Mouse (Mus musculus) heart, embryonic 12.5 days (tissue): ENCODE results near the gene Kera. TPM values are rescaled to one million over a fixed set of nuclear protein-coding genes. Genes with fewer than 3 reads are reported as not detected.

Experiments
- ATAC-seq: fragments of 200-750 bp; cut with Nextera tagmentation; 2 replicates; pipeline ENCODE4 v1.8.0; 2017; ENCODE audit warnings: moderate TSS enrichment, moderate library complexity; ENCODE audit not compliant: insufficient number of reproducible peaks, low FRiP score
- H3K27ac ChIP-seq: fragments of 300-500 bp; sonication (generic); 2 replicates; pipeline ENCODE4 v1.5.1; 2016; ENCODE audit warnings: mild to moderate bottlenecking, moderate library complexity; ENCODE audit not compliant: poor library complexity, severe bottlenecking
- H3K27me3 ChIP-seq: fragments of 300-500 bp; sonication (generic); replicated peaks from 2 replicates; pipeline ENCODE4 v1.6.1; 2016; ENCODE audit warnings: mild to moderate bottlenecking, moderate library complexity
- H3K36me3 ChIP-seq: fragments of 300-500 bp; sonication (generic); 2 replicates; pipeline ENCODE4 v1.6.1; 2016; ENCODE audit warnings: mild to moderate bottlenecking, moderate library complexity
- H3K4me1 ChIP-seq: fragments of 300-500 bp; sonication (generic); replicated peaks from 2 replicates; pipeline ENCODE4 v1.6.1; 2016; ENCODE audit warnings: mild to moderate bottlenecking
- H3K4me2 ChIP-seq: fragments of 300-500 bp; sonication (generic); 2 replicates; pipeline ENCODE4 v1.6.1; 2016; ENCODE audit warnings: mild to moderate bottlenecking, moderate library complexity
- H3K4me3 ChIP-seq: fragments of 300-500 bp; sonication (generic); 2 replicates; pipeline ENCODE4 v1.5.1; 2016; ENCODE audit warnings: mild to moderate bottlenecking
- H3K9ac ChIP-seq: fragments of 300-500 bp; sonication (generic); 2 replicates; pipeline ENCODE4 v1.6.1; 2016; ENCODE audit warnings: mild to moderate bottlenecking, moderate library complexity
- H3K9me3 ChIP-seq: fragments of 300-500 bp; sonication (generic); replicated peaks from 2 replicates; pipeline ENCODE4 v1.6.1; 2016; ENCODE audit warnings: mild to moderate bottlenecking, moderate library complexity
- WGBS: fragments of 180-500 bp; shearing (Covaris S2); methylation state at CpG from one replicate; pipeline ENCODE4 v1.1.7; 2016; 5-methylcytosine and 5-hydroxymethylcytosine counted together
- polyA plus RNA-seq: library from polyadenylated mRNA; unstranded; fragments of >200 nt; fragmentation: Nextera tagmentation; extraction: Ambion mirVana; gene quantifications from 2 replicates; pipeline ENCODE4 v1.2.1, GENCODE M21; 2016

Kera gene
- polyA plus RNA-seq, 1 experiment from 2014 or later, result 0.17 TPM

GRCm38 (mm10) chr10:97603256-97603655 is 3.4 kb upstream of the Kera start:
- Histone ChIP-seq H3K27ac (no peak overlapping the region), H3K9ac (no peak overlapping the region), H3K9me3 (no peaks in the 10 kb centered on the region), H3K4me2 (no peak overlapping the region), H3K27me3 (no peaks in the 10 kb centered on the region), H3K36me3 (no peaks in the 10 kb centered on the region), H3K4me3 (no peak overlapping the region), H3K4me1 (no peaks in the 10 kb centered on the region)
- no peak for ATAC-seq

- no peak overlapping the region for H3K4me2 ChIP-seq
- ATAC-seq, result no peak
- WGBS, result 81% methylated on average over 1 of the region's 1 CpGs
Measured at GRCm38 (mm10) chr10:97622328-97622727, 15.6 kb downstream of the Kera start.

GRCm38 (mm10) chr10:97624381-97624780 is 17.7 kb downstream of the Kera start:
- no peak overlapping the region for H3K27ac ChIP-seq
- ATAC-seq, result no peak
- no peak overlapping the region for H3K9ac ChIP-seq
- no peak overlapping the region for H3K4me2 ChIP-seq
- H3K36me3 ChIP-seq, result no peaks in the 10 kb centered on the region
- H3K9me3 ChIP-seq, result no peaks in the 10 kb centered on the region
- no peaks in the 10 kb centered on the region for H3K4me1 ChIP-seq
- 84% methylated on average over 2 of the region's 2 CpGs for WGBS
- no peak overlapping the region for H3K4me3 ChIP-seq
- H3K27me3 ChIP-seq, result no peaks in the 10 kb centered on the region

More at GRCm38 (mm10) chr10:97622328-97622727, 15.6 kb downstream of the Kera start:
- no peak overlapping the region for H3K27ac ChIP-seq
- no peaks in the 10 kb centered on the region for H3K27me3 ChIP-seq
- no peak overlapping the region for H3K4me3 ChIP-seq
- H3K36me3 ChIP-seq, result no peaks in the 10 kb centered on the region
- H3K9me3 ChIP-seq, result no peaks in the 10 kb centered on the region
- no peak overlapping the region for H3K9ac ChIP-seq
- H3K4me1 ChIP-seq, result no peaks in the 10 kb centered on the region

- no peak for ATAC-seq
- no peaks in the 10 kb centered on the region for H3K9me3 ChIP-seq
- no peaks in the 10 kb centered on the region for H3K36me3 ChIP-seq
- H3K4me3 ChIP-seq, result no peak overlapping the region
- no peaks in the 10 kb centered on the region for H3K27me3 ChIP-seq
- H3K4me1 ChIP-seq, result no peaks in the 10 kb centered on the region
- WGBS, result 52% methylated on average over 4 of the region's 4 CpGs
- H3K27ac ChIP-seq, result no peak overlapping the region
- H3K4me2 ChIP-seq, result no peak overlapping the region
- no peak overlapping the region for H3K9ac ChIP-seq
Measured at GRCm38 (mm10) chr10:97625116-97625515, 18.4 kb downstream of the Kera start.

GRCm38 (mm10) chr10:97626543-97626942 is 19.9 kb downstream of the Kera start:
- no peaks in the 10 kb centered on the region for H3K4me1 ChIP-seq
- H3K9me3 ChIP-seq, result no peaks in the 10 kb centered on the region
- no peaks in the 10 kb centered on the region for H3K36me3 ChIP-seq
- H3K27ac ChIP-seq, result no peak overlapping the region
- no peak overlapping the region for H3K4me3 ChIP-seq
- no peaks in the 10 kb centered on the region for H3K27me3 ChIP-seq
- no peak for ATAC-seq
- WGBS, result 69% methylated on average over 1 of the region's 1 CpGs
- no peak overlapping the region for H3K9ac ChIP-seq
- H3K4me2 ChIP-seq, result no peak overlapping the region

- ATAC-seq, result no peak
- Histone ChIP-seq H3K4me1 (no peaks in the 10 kb centered on the region), H3K4me2 (no peak overlapping the region), H3K4me3 (no peak overlapping the region), H3K27ac (no peak overlapping the region), H3K9me3 (no peaks in the 10 kb centered on the region), H3K27me3 (no peaks in the 10 kb centered on the region), H3K36me3 (no peaks in the 10 kb centered on the region), H3K9ac (no peak overlapping the region)
- 73% methylated on average over 3 of the region's 3 CpGs for WGBS
Measured at GRCm38 (mm10) chr10:97631061-97631460, 24.4 kb downstream of the Kera start.

GRCm38 (mm10) chr10:97641926-97642325 is 35.2 kb downstream of the Kera start:
- H3K36me3 ChIP-seq, result no peaks in the 10 kb centered on the region
- H3K27me3 ChIP-seq, result no peaks in the 10 kb centered on the region
- 77% methylated on average over 2 of the region's 2 CpGs for WGBS

GRCm38 (mm10) chr10:97643768-97644167 is 37.1 kb downstream of the Kera start, which contains the start of gene Epyc:
Gene Epyc, plus strand, starts transcription at chr10:97644068.
- Histone ChIP-seq H3K4me2 (no peak within 1 kb of the TSS), H3K36me3 (no peaks in the 10 kb centered on the region), H3K27ac (no peak within 1 kb of the TSS), H3K9me3 (no peaks in the 10 kb centered on the region), H3K4me3 (no peak within 1 kb of the TSS), H3K27me3 (no peaks in the 10 kb centered on the region), H3K4me1 (no peaks in the 10 kb centered on the region), H3K9ac (no peak within 1 kb of the TSS)
- 70% methylated on average over 2 of the region's 2 CpGs for WGBS
- no peak for ATAC-seq

More at GRCm38 (mm10) chr10:97641926-97642325, 35.2 kb downstream of the Kera start:
- ATAC-seq, result no peak
- Histone ChIP-seq H3K9ac (no peak overlapping the region), H3K27ac (no peak overlapping the region), H3K4me1 (no peaks in the 10 kb centered on the region), H3K9me3 (no peaks in the 10 kb centered on the region), H3K4me2 (no peak overlapping the region), H3K4me3 (no peak overlapping the region)

- no peak overlapping the region for H3K4me2 ChIP-seq
- ATAC-seq, result no peak
- no peaks in the 10 kb centered on the region for H3K9me3 ChIP-seq
- H3K4me1 ChIP-seq, result no peaks in the 10 kb centered on the region
- H3K36me3 ChIP-seq, result no peaks in the 10 kb centered on the region
- H3K9ac ChIP-seq, result no peak overlapping the region
- WGBS, result 78% methylated on average over 2 of the region's 2 CpGs
- H3K4me3 ChIP-seq, result no peak overlapping the region
- H3K27me3 ChIP-seq, result no peaks in the 10 kb centered on the region
- no peak overlapping the region for H3K27ac ChIP-seq
Measured at GRCm38 (mm10) chr10:97650334-97650733, 43.7 kb downstream of the Kera start.

GRCm38 (mm10) chr10:97659489-97659888 is 52.8 kb downstream of the Kera start:
- no peaks in the 10 kb centered on the region for H3K36me3 ChIP-seq
- H3K4me3 ChIP-seq, result no peak overlapping the region
- 68% methylated on average over 1 of the region's 1 CpGs for WGBS

More at GRCm38 (mm10) chr10:97659489-97659888, 52.8 kb downstream of the Kera start:
- Histone ChIP-seq H3K27me3 (no peaks in the 10 kb centered on the region), H3K9me3 (no peaks in the 10 kb centered on the region), H3K9ac (no peak overlapping the region), H3K4me2 (no peak overlapping the region), H3K27ac (no peak overlapping the region), H3K4me1 (no peaks in the 10 kb centered on the region)
- no peak for ATAC-seq
